Mouse (Mus musculus): Measurements from ENCODE around the gene Mterf2. TPM values are rescaled to one million over a fixed set of nuclear protein-coding genes. Genes with fewer than 3 reads are reported as not detected.

Gene Mterf2
- total and polyA plus RNA-seq, 3 experiments, result 9.7 to 32.0 (median 10.7) TPM

DNA sequence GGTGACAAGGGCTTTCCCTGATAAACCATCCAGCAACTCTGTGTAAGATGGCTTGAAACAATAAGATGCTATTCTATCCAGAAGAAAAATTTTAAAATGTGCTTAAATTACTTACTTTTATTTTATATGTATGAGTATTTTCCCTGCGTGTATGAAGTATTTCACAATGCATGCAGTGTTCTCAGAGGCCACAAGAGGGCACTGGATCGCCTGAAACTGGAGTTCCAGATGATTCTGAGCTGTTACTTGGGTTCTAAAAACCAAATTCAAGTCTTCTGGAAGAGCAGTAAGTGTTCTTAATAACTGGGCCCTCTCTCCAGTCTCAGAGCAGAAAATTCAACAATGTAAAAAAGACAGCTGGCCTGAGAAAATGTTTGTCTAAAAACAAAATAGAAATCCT, 26.4 kb upstream of the Mterf2 start:
- Histone ChIP-seq H3K9me3 (replicated peaks; ENCODE audit: low read length) (no peaks in the 10 kb centered on the region), H3K4me2 (ENCODE audit: insufficient read depth, low read depth, poor library complexity, severe bottlenecking) (no peak overlapping the region), H3K9ac (ENCODE audit: insufficient read depth, low read depth) (no peak overlapping the region), H3K36me3 (replicated peaks in 1 of 2; ENCODE audit: control insufficient read depth in 1 of 2, insufficient read depth in 1 of 2, low read length in 1 of 2) (peaks cover 0 to 26% of the 10 kb centered on the region in 2 experiments), H3K4me3 (replicated peaks in 1 of 3; ENCODE audit: low read depth in 2 of 3, low read length in 2 of 3, poor library complexity in 1 of 3) (no peak overlapping the region), H3K27ac (ENCODE audit: insufficient read depth, low read depth) (no peak overlapping the region), H3K27me3 (replicated peaks) (no peaks in the 10 kb centered on the region), H3K4me1 (ENCODE audit: control insufficient read depth in 1 of 2, insufficient read depth in 2 of 2) (no peaks in the 10 kb centered on the region), H3K79me2 (replicated peaks; ENCODE audit: control insufficient read depth, extremely low read depth, insufficient read depth, poor library complexity, severe bottlenecking) (no peaks in the 10 kb centered on the region)
- dilution Hi-C loops (cut with MboI; ENCODE audit: extremely low pct_ligation_motif_present, extremely low pct_unique_long_range_greater_than_20kb, low sequenced_read_pairs) (no loop called here), in situ Hi-C loops (cut with MboI; ENCODE audit: low pct_ligation_motif_present, low pct_unique_long_range_greater_than_20kb, low sequenced_read_pairs) (no loop called here)
- TF ChIP-seq CTCF (conservative IDR thresholded peaks at IDR 0.05 in 1 of 2, IDR thresholded peaks at IDR 0.05 in 1 of 2; ENCODE audit: low read depth in 2 of 2, low read length in 2 of 2), result peak; percentile 71 to 77; a peak in 3 of 4 replicates
- TF ChIP-seq RAD21 (IDR thresholded peaks at IDR 0.05; ENCODE audit: low read depth, low read length), result peak; percentile 70
- no peak for TF ChIP-seq CHD2 (IDR thresholded peaks at IDR 0.05; ENCODE audit: low read length)
- TF ChIP-seq MXI1 (IDR thresholded peaks at IDR 0.05; ENCODE audit: low read depth, low read length), result no peak
- no peak for TF ChIP-seq TBP (conservative IDR thresholded peaks at IDR 0.05; ENCODE audit: low read depth, low read length)
- TF ChIP-seq SIN3A (IDR thresholded peaks at IDR 0.05; ENCODE audit: low read length), result peak; percentile 34; the same call in 1 of the 2 replicates
- TF ChIP-seq EP300 (IDR thresholded peaks at IDR 0.05; ENCODE audit: low read length), result no peak
- no peak for TF ChIP-seq ELF1 (IDR thresholded peaks at IDR 0.05; ENCODE audit: low read depth, low read length)
- no peak for TF ChIP-seq BHLHE40 (IDR thresholded peaks at IDR 0.05; ENCODE audit: low read depth, low read length)
- no peak for TF ChIP-seq NELFE (IDR thresholded peaks at IDR 0.05; ENCODE audit: low read depth, low read length)
- no peak for TF ChIP-seq ZMIZ1 (IDR thresholded peaks at IDR 0.05; ENCODE audit: low read depth, low read length)
- TF ChIP-seq SMC3 (IDR thresholded peaks at IDR 0.05; ENCODE audit: low read depth, low read length), result peak; percentile 65
- TF ChIP-seq JUND (conservative IDR thresholded peaks at IDR 0.05; ENCODE audit: low read depth, low read length), result 0 out of 2 replicates have a peak, but pooled peaks have one; percentile 26
- TF ChIP-seq JUN (IDR thresholded peaks at IDR 0.05; ENCODE audit: insufficient read depth, low read depth, low read length), result no peak
- no peak for TF ChIP-seq KAT2A (IDR thresholded peaks at IDR 0.05; ENCODE audit: insufficient replicate concordance, low read length)
- no peak for TF ChIP-seq MAZ (IDR thresholded peaks at IDR 0.05; ENCODE audit: low read depth, low read length)
- TF ChIP-seq PAX5 (IDR thresholded peaks at IDR 0.05; ENCODE audit: low read length), result no peak
- peak; percentile 67 for DNase-seq (ENCODE audit: extremely low read depth)

DNA sequence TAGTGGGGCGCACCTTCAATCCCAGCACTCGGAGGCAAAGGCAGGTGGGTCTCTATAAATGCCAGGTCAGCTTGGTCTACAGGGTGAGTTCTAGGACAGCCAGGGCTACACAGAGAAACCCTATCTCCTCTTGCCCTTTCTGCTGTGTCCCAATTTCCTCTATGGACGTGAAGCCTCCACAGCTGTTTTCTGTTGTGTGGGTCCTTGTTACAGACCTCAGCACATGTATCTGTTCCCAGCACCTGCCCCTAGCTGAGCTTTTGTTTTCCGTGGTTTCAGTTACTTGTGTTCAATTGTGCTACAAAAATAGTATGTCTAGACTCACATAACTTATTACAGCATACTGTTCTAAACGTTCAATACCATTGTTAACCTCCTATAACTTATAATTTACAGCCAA, 21.4 kb upstream of the Mterf2 start:
- Histone ChIP-seq H3K4me3 (replicated peaks in 1 of 3; ENCODE audit: low read depth in 2 of 3, low read length in 2 of 3, poor library complexity in 1 of 3) (no peak overlapping the region), H3K36me3 (replicated peaks in 1 of 2; ENCODE audit: control insufficient read depth in 1 of 2, insufficient read depth in 1 of 2, low read length in 1 of 2) (peaks cover 14 to 50% of the 10 kb centered on the region in 2 experiments), H3K27me3 (replicated peaks) (no peaks in the 10 kb centered on the region), H3K4me1 (ENCODE audit: control insufficient read depth in 1 of 2, insufficient read depth in 2 of 2) (no peaks in the 10 kb centered on the region), H3K79me2 (replicated peaks; ENCODE audit: control insufficient read depth, extremely low read depth, insufficient read depth, poor library complexity, severe bottlenecking) (no peaks in the 10 kb centered on the region), H3K4me2 (ENCODE audit: insufficient read depth, low read depth, poor library complexity, severe bottlenecking) (no peak overlapping the region), H3K9me3 (replicated peaks; ENCODE audit: low read length) (no peaks in the 10 kb centered on the region), H3K9ac (ENCODE audit: insufficient read depth, low read depth) (no peak overlapping the region), H3K27ac (ENCODE audit: insufficient read depth, low read depth) (no peak overlapping the region)
- in situ Hi-C loops (cut with MboI; ENCODE audit: low pct_ligation_motif_present, low pct_unique_long_range_greater_than_20kb, low sequenced_read_pairs) (no loop called here), dilution Hi-C loops (cut with MboI; ENCODE audit: extremely low pct_ligation_motif_present, extremely low pct_unique_long_range_greater_than_20kb, low sequenced_read_pairs) (no loop called here)
- DNase-seq (ENCODE audit: extremely low read depth), result no peak
- TF ChIP-seq BHLHE40 (IDR thresholded peaks at IDR 0.05; ENCODE audit: low read depth, low read length) (no peak), RAD21 (IDR thresholded peaks at IDR 0.05; ENCODE audit: low read depth, low read length) (no peak), ZNF384 (IDR thresholded peaks at IDR 0.05; ENCODE audit: low read depth, low read length) (no peak), CHD1 (IDR thresholded peaks at IDR 0.05; ENCODE audit: low read depth, low read length) (no peak), KAT2A (IDR thresholded peaks at IDR 0.05; ENCODE audit: insufficient replicate concordance, low read length) (no peak), NRF1 (IDR thresholded peaks at IDR 0.05; ENCODE audit: low read depth, low read length) (no peak), SIN3A (IDR thresholded peaks at IDR 0.05; ENCODE audit: low read length) (no peak), SMC3 (IDR thresholded peaks at IDR 0.05; ENCODE audit: low read depth, low read length) (no peak), TCF12 (IDR thresholded peaks at IDR 0.05; ENCODE audit: low read depth, low read length) (no peak), PAX5 (IDR thresholded peaks at IDR 0.05; ENCODE audit: low read length) (no peak), JUND (conservative IDR thresholded peaks at IDR 0.05; ENCODE audit: low read depth, low read length) (no peak), CHD2 (IDR thresholded peaks at IDR 0.05; ENCODE audit: low read length) (no peak)

Data from CH12.LX (cell line).